Mouse (Mus musculus): ENCODE data around the gene Syngr1. TPM values are rescaled to one million over a fixed set of nuclear protein-coding genes. Genes with fewer than 3 reads are reported as not detected.

Gene Syngr1
- 18.2 and 18.7 TPM in 2 replicates for polyA plus RNA-seq (2015; fragmentation: Nextera tagmentation; extraction: Ambion mirVana)

DNA sequence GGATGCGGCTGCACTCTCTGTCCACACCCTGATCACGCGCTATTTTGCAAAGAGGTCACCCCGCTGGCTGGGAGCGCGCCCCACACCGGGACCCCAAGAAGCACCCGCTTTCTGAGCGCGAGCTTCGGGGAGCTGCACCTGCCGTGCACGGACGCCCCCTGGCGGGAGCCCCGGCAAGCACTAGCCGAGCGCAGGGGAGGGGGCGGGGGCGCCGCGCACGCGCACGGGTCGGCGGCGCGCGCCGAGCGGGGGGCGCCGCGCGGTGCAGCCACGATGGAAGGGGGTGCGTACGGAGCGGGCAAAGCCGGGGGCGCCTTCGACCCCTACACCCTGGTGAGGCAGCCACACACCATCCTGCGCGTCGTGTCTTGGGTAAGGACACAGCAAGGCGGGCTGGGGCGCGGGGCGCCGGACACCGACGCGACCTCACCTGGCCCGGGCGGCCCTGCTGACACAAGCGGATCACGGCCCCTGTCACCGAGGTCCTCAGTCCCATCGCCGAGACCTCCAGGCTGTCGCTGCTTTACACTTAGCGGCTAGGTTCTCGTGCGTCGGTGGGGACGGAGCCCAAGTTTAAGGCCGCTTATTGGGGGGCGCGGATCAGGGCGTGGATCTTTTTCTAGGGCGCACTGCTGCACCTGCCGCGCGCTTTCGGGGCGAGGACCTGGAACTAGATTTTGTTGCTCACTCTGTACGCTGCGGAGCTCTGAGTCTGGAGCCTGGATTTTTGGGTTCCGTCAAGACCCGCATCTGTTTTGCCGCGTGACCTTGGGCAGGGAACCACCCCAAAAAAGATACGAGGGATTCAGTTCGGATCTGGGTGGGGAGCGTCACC is at the start of gene Syngr1, which contains the start of gene Rpl3:
Gene Syngr1 (plus strand): TSS at position 214 of the 835 bp plus-strand sequence.
Gene Rpl3 (minus strand): TSS at position 748 of the 835 bp plus-strand sequence.
- peak within 1 kb of the TSS; percentile 69 for H3K4me3 ChIP-seq (replicated peaks)
- H3K27me3 ChIP-seq (replicated peaks): peaks cover 25% of the 10 kb centered on the region
- no peaks in the 10 kb centered on the region for H3K36me3 ChIP-seq
- H3K27ac ChIP-seq: 0 out of 2 replicates have a peak within 1 kb of the TSS, but pooled peaks have one; percentile 9
- WGBS: 1% methylated on average over 86 of the region's 86 CpGs
- H3K9ac ChIP-seq: peak within 1 kb of the TSS; percentile 69
- H3K4me1 ChIP-seq (replicated peaks): peaks cover 17% of the 10 kb centered on the region
- H3K4me2 ChIP-seq (replicated peaks): peak within 1 kb of the TSS; percentile 79
- no peaks in the 10 kb centered on the region for H3K9me3 ChIP-seq
- peak; percentile 74 for ATAC-seq

DNA sequence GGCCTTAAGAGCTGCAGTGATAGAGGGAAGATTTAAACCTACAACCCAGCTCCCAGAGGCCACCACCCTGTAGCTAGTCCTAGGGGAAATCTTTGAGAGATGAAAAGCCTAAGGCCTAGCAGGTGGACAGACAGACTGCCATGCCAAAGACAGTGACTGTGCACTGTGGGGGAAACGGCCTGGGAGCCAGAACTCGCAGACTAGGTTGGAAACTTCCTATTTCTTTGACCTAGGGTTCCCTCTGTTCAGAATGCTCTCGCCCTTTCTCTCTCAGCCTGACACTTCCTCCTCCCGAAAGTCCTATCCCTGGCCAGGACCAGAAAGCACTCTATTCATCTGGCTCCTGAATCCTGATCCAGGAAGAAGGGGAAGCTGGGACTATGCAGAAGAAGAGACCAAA is 49.0 kb upstream of the Syngr1 start:
- Histone ChIP-seq H3K4me1 (replicated peaks) (no peaks in the 10 kb centered on the region), H3K4me2 (replicated peaks) (no peak overlapping the region), H3K9me3 (0 out of 2 replicates have a peak, but pooled peaks cover 4% of the 10 kb centered on the region), H3K4me3 (replicated peaks) (no peak overlapping the region), H3K27ac (no peak overlapping the region), H3K27me3 (replicated peaks) (no peaks in the 10 kb centered on the region), H3K36me3 (no peaks in the 10 kb centered on the region), H3K9ac (no peak overlapping the region)
- ATAC-seq: no peak
- 73% methylated on average over 4 of the region's 4 CpGs for WGBS

DNA sequence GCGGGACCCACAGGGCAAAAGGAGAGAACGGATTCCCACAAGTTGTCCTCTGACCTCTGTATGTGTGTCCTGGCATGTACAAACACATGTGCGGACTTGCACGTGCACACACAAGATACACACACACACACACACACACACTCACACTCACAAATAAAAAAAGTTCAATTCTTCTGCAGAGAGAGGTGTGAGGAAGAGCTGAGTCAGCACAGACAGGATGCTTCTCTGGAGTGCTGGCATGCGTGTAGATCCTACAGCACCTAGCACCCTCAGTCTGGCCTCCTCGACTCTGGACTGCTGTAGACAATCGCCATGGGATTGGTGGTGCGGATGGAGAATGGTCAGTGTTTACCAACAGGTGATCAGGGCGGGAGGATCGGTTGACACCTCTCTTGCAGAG is 46.9 kb upstream of the Syngr1 start:
- 0 out of 2 replicates have a peak, but pooled peaks cover 4% of the 10 kb centered on the region for H3K9me3 ChIP-seq
- no peak overlapping the region for H3K27ac ChIP-seq
- no peak for ATAC-seq
- no peaks in the 10 kb centered on the region; the same call in 1 of the 2 replicates for H3K4me1 ChIP-seq (replicated peaks)
- H3K36me3 ChIP-seq: no peaks in the 10 kb centered on the region
- H3K4me3 ChIP-seq (replicated peaks): no peak overlapping the region
- H3K4me2 ChIP-seq (replicated peaks): no peak overlapping the region
- H3K27me3 ChIP-seq (replicated peaks): no peaks in the 10 kb centered on the region
- WGBS: 89% methylated on average over 10 of the region's 10 CpGs
- H3K9ac ChIP-seq: no peak overlapping the region

DNA sequence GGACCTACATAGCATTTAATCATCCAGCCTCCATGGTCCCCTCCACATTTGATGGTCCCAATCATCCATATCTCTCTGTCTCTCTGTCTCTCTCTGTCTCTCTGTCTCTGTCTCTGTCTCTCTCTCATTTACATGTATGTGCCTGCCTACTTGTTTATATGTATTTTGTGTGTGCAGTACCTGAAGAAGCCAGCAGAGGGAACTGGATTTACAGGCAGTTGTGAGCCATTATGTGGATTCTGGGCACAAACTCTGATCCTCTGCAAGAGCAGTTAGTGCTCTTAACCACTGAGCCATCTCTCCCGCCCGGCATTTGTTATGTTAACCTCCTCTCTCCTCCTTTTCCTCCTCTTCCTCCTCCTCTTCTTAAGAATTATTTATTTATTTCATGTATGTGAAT is 45.4 kb upstream of the Syngr1 start:
- H3K9ac ChIP-seq: no peak overlapping the region
- no peaks in the 10 kb centered on the region; the same call in 1 of the 2 replicates for H3K4me1 ChIP-seq (replicated peaks)
- H3K4me3 ChIP-seq (replicated peaks): no peak overlapping the region
- no peak for ATAC-seq
- 0 out of 2 replicates have a peak, but pooled peaks cover 4% of the 10 kb centered on the region for H3K9me3 ChIP-seq
- no peak overlapping the region for H3K4me2 ChIP-seq (replicated peaks)
- no peaks in the 10 kb centered on the region for H3K36me3 ChIP-seq
- WGBS: 93% methylated on average over 2 of the region's 2 CpGs
- no peak overlapping the region for H3K27ac ChIP-seq
- no peaks in the 10 kb centered on the region for H3K27me3 ChIP-seq (replicated peaks)

DNA sequence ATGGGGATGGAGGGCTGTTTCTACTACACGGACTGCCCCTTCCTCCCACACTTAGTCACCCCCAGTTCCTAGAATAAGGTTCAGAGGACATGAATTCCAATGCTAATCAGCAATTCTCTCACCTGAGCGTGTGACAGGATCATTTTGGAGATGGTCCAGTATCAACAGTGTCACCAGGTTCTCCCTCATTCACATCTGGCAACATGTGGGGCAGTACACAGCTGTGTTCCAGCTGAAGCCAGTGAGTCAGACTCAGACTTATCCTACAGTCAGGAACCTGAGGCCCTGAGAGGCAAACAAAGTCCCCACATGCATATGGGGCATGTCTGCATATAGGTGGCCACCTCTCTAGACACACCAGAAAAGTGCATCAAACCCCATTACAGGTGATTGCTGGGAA is 43.9 kb upstream of the Syngr1 start:
- Histone ChIP-seq H3K27me3 (replicated peaks) (no peaks in the 10 kb centered on the region), H3K36me3 (no peaks in the 10 kb centered on the region), H3K9ac (no peak overlapping the region), H3K9me3 (0 out of 2 replicates have a peak, but pooled peaks cover 4% of the 10 kb centered on the region), H3K4me2 (replicated peaks) (no peak overlapping the region), H3K4me1 (replicated peaks) (peaks cover 6% of the 10 kb centered on the region; the same call in 1 of the 2 replicates), H3K27ac (no peak overlapping the region), H3K4me3 (replicated peaks) (no peak overlapping the region)
- WGBS: 75% methylated on average over 2 of the region's 2 CpGs
- ATAC-seq: no peak

DNA sequence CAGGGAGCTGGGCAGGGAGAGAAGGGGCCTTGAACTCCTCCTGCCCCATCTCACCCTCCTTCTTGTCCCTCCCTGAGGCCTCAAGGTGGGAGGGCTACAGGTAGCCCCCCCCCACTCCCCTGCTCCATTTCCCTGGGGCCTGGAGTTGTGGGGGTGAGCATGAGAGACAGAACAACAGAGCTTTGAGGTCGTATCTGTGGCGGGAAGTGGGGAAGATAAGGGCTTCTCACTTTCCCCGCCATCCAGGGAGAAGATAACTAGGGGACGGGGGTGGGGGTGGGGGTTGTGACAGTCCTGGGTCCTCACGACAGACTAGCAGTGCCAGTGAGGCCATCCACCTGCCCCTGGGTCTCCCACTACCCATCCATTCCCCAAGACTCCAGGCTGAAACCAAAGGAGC is 43.2 kb upstream of the Syngr1 start:
- no peaks in the 10 kb centered on the region for H3K27me3 ChIP-seq (replicated peaks)

DNA sequence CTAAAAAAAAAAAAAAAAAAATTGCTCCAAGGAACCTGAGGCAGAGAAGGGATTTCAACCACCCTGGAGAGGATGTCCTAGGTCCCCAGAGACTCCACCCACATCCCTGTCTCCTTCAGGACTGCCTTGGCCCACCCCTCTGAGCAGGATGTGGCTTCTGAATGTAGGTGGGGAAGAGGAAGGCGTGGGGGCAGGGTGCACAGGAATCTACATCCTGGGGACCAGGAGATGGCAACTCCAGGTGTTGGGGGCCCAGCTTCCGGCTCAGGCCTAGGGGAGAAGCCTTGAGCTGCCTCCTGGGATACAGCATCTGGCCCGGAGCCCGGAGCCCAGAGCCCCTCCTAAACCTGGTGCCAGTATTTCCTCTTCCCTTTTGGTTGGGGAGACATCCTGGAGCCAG is 41.0 kb upstream of the Syngr1 start:
- 69% methylated on average over 4 of the region's 4 CpGs for WGBS
- Histone ChIP-seq H3K27me3 (replicated peaks) (no peaks in the 10 kb centered on the region), H3K4me2 (replicated peaks) (no peak overlapping the region), H3K4me3 (replicated peaks) (no peak overlapping the region), H3K9ac (no peak overlapping the region), H3K36me3 (no peaks in the 10 kb centered on the region), H3K9me3 (0 out of 2 replicates have a peak, but pooled peaks cover 4% of the 10 kb centered on the region), H3K27ac (no peak overlapping the region), H3K4me1 (replicated peaks) (peaks cover 10% of the 10 kb centered on the region; the same call in 1 of the 2 replicates)
- no peak for ATAC-seq

More for the DNA sequence above, 43.2 kb upstream of the Syngr1 start:
- no peak for ATAC-seq
- Histone ChIP-seq H3K36me3 (no peaks in the 10 kb centered on the region), H3K4me1 (replicated peaks) (peaks cover 6% of the 10 kb centered on the region; the same call in 1 of the 2 replicates), H3K9ac (no peak overlapping the region), H3K27ac (no peak overlapping the region), H3K4me3 (replicated peaks) (no peak overlapping the region), H3K9me3 (0 out of 2 replicates have a peak, but pooled peaks cover 4% of the 10 kb centered on the region), H3K4me2 (replicated peaks) (no peak overlapping the region)
- 10% methylated on average over 5 of the region's 5 CpGs for WGBS

DNA sequence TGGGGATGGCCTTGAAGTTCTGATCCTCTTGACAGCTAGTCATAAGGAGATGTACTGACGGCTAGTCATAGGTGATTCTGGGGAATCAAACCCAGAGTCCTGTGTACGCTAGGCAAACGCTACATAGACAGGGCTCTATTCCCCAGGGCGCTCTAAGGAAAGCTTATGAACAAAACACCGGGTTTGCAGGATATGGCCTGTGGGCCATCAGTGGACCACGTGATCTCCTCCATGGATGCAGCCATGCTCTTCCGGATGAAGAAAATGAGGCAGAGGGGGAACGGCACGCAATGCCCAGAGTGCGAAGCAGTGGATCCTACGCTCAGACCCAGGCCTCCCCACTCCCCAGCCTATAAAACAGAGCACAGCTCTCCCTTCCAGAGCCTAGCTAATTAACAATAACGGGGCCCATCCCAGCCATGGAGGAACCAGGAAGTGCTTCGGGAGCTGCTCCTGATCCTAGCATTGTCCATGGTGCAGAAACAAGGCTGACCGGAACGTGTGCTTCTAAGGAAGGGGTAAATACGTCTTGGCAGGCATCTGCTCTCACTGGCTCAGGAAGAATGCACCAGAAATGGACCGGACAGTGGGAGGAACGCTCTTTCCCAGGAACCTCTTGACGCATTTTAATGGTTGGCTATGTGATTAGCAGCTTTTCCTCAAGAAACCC is 39.9 kb upstream of the Syngr1 start:
- Histone ChIP-seq H3K4me3 (replicated peaks) (no peak overlapping the region), H3K4me2 (replicated peaks) (0 out of 2 replicates have a peak overlapping the region, but pooled peaks have one; percentile 7), H3K36me3 (no peaks in the 10 kb centered on the region), H3K27me3 (replicated peaks) (no peaks in the 10 kb centered on the region), H3K9ac (no peak overlapping the region), H3K9me3 (no peaks in the 10 kb centered on the region), H3K4me1 (replicated peaks) (peaks cover 10% of the 10 kb centered on the region; the same call in 1 of the 2 replicates), H3K27ac (peak overlapping the region; percentile 34)
- WGBS: 65% methylated on average over 19 of the region's 19 CpGs
- no peak for ATAC-seq

DNA sequence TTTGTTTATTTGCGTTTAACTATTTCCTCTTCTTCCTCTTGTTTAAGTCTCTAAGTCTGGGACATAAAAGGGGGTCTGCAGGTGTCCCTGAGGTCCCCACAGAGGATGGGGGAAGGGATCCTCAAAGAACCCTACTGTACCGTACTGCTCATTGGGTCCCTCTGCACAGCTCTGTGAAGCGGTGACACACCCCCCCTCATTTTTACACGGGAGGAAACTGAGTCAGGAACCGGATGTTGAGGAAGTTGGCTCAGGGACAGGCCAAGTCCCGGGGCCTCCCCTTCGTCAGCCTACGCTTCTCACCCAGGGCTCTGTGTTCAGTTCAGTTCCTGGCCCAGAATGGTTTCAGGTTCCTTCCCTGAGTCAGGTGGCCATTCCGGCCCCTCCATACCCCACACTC is 39.4 kb upstream of the Syngr1 start:
- Histone ChIP-seq H3K27ac (peak overlapping the region; percentile 34; the same call in 1 of the 2 replicates), H3K36me3 (no peaks in the 10 kb centered on the region), H3K4me1 (replicated peaks) (peaks cover 10% of the 10 kb centered on the region; the same call in 1 of the 2 replicates), H3K4me2 (replicated peaks) (no peak overlapping the region), H3K27me3 (replicated peaks) (no peaks in the 10 kb centered on the region), H3K9me3 (no peaks in the 10 kb centered on the region), H3K4me3 (replicated peaks) (no peak overlapping the region), H3K9ac (no peak overlapping the region)
- ATAC-seq: no peak
- WGBS: 72% methylated on average over 9 of the region's 9 CpGs

DNA sequence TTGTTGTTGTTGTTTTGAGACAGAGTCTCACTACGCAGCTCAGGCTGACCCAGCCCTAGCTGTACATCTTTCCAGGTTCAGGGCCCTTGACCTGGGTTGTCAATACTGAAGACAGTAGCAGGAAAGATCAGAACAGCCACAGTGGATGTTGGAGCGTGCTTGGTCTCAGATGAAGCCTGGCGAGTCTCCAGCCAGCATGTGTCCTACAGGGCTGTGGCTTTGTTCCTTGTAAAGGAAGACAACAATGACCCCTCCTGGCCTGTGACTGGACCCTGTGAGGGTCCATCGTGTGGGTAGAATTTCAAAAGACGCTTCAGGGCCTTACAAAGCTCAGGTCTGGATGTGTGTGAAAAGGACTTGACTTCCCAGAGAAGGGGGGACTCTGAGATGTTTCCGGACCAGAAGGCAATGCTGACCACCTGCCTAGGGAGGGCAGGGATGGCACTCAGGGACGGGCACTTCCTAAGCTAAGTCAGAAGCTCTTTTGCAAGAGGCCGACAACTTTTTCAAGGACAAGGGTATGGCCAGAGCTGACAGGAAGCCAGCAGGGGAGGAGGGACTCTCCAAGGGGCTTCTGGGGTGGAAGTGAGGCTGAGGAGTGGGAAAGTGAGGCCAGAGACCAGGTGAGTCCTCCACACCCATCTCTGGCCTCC is 37.6 kb upstream of the Syngr1 start:
- Histone ChIP-seq H3K27me3 (replicated peaks) (no peaks in the 10 kb centered on the region), H3K4me1 (replicated peaks) (peaks cover 10% of the 10 kb centered on the region; the same call in 1 of the 2 replicates), H3K36me3 (no peaks in the 10 kb centered on the region), H3K4me2 (replicated peaks) (no peak overlapping the region), H3K9ac (no peak overlapping the region), H3K9me3 (no peaks in the 10 kb centered on the region), H3K4me3 (replicated peaks) (no peak overlapping the region), H3K27ac (no peak overlapping the region)
- ATAC-seq: no peak
- WGBS: 74% methylated on average over 8 of the region's 8 CpGs

DNA sequence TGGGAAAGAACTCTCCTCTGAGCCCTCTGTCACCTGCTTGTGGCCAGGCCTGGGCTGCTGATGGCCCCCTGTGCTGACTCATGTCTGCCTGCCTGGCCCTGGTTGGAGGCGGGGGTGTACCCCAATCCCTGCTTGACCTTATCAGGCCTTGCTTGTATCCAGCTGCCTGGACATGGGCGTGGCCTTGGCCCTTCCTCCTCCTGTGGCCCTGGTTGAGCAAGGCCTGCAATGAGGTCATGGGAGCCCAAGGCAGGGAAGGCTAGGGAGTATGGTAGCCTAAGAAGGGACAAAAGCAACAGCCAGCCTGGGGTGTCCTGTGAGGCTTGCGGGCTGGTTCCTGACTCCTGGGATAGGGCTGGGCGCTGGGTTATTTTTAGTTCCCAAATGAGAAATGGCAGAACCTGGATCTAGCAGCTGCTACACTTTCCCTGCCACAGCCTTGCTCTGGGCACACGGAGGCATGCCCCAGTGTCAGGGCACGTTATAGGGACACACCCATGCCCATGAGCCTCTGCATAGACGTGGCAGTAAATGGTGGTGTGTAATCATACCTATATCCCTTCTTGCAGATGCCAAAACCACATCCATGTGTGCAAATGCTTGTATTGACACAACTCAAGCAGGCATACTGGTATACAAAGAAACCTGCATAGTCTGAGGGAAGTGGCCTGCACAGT is 37.0 kb upstream of the Syngr1 start:
- peaks cover 10% of the 10 kb centered on the region; the same call in 1 of the 2 replicates for H3K4me1 ChIP-seq (replicated peaks)
- H3K4me3 ChIP-seq (replicated peaks): no peak overlapping the region
- no peaks in the 10 kb centered on the region for H3K9me3 ChIP-seq
- no peaks in the 10 kb centered on the region for H3K36me3 ChIP-seq
- peak; percentile 23; the same call in 1 of the 2 replicates for ATAC-seq
- no peak overlapping the region for H3K4me2 ChIP-seq (replicated peaks)
- H3K9ac ChIP-seq: no peak overlapping the region
- H3K27me3 ChIP-seq (replicated peaks): no peaks in the 10 kb centered on the region
- WGBS: 69% methylated on average over 7 of the region's 7 CpGs
- no peak overlapping the region for H3K27ac ChIP-seq
